ENCODE assay signal across 15 mouse cellular contexts in genomic region chr12:102299209-102299608, GRCm38 (mm10).
"Had no signal": no experiment of that assay in that cellular context is flagged by ENCODE, and none has a peak within 500 bp of the region (broad histone marks: within the 10 kb centered on the region; RNA-seq: fewer than 3 reads in every experiment).

No protein-coding gene starts in this region.

- H3K4me3 ChIP-seq: layer of hippocampus, adult 2 months; limb, embryonic 13.5 days; liver, embryonic 15.5 days; midbrain, embryonic 12.5 days; neural tube, embryonic 13.5 days; stomach, embryonic 15.5 days had no signal

- H3K9me3 ChIP-seq: limb, embryonic 13.5 days; liver, embryonic 15.5 days; midbrain, embryonic 12.5 days; neural tube, embryonic 13.5 days; stomach, embryonic 15.5 days had no signal

- H3K27ac ChIP-seq: layer of hippocampus, adult 2 months; limb, embryonic 13.5 days; liver, embryonic 15.5 days; midbrain, embryonic 12.5 days; neural tube, embryonic 13.5 days; stomach, embryonic 15.5 days had no signal

- H3K4me2 ChIP-seq: limb, embryonic 13.5 days; liver, embryonic 15.5 days; midbrain, embryonic 12.5 days; neural tube, embryonic 13.5 days; stomach, embryonic 15.5 days had no signal

- H3K36me3 ChIP-seq: limb, embryonic 13.5 days; liver, embryonic 15.5 days; midbrain, embryonic 12.5 days; neural tube, embryonic 13.5 days; stomach, embryonic 15.5 days had no signal

- H3K9ac ChIP-seq: limb, embryonic 13.5 days; liver, embryonic 15.5 days; midbrain, embryonic 12.5 days; neural tube, embryonic 13.5 days; stomach, embryonic 15.5 days had no signal

- H3K4me1 ChIP-seq: midbrain, embryonic 12.5 days had no signal

- ATAC-seq: midbrain, embryonic 16.5 days had no signal

- H3K27me3 ChIP-seq: limb, embryonic 13.5 days; liver, embryonic 15.5 days; midbrain, embryonic 12.5 days; neural tube, embryonic 13.5 days; stomach, embryonic 15.5 days had no signal

- DNase-seq: kidney, adult 18-20 months; kidney, postnatal 10 days; kidney, postnatal 4 days; left cerebral cortex, postnatal 4 days; lung, postnatal 36 days; retina, postnatal 1 day; right cerebral cortex, postnatal 14 days; thymus, postnatal 4 days had no signal
